Mouse (Mus musculus) intestine, postnatal 0 days (tissue): Measurements from ENCODE around the gene Nosip. TPM values are rescaled to one million over a fixed set of nuclear protein-coding genes. Genes with fewer than 3 reads are reported as not detected.
"Not testable (repeated sequence)": the region's sequence is repeated elsewhere in the genome, so short reads cannot be mapped to it uniquely, and the experiment has no call there.

Source experiments
- ATAC-seq: fragments of 200-750 bp; cut with Nextera tagmentation; 2 replicates; pipeline ENCODE4 v1.8.0; 2017; ENCODE audit warnings: mild to moderate bottlenecking, moderate TSS enrichment, moderate library complexity
- H3K27ac ChIP-seq: fragments of 300-500 bp; sonication (generic); 2 replicates; pipeline ENCODE4 v1.5.1; 2014; ENCODE audit warnings: mild to moderate bottlenecking, low read depth, low read length, moderate library complexity
- H3K27me3 ChIP-seq: fragments of 300-500 bp; sonication (generic); replicated peaks from 2 replicates; pipeline ENCODE4 v1.6.1; 2014; ENCODE audit warnings: low read length, mixed read lengths; ENCODE audit not compliant: control insufficient read depth, insufficient read depth
- H3K36me3 ChIP-seq: fragments of 300-500 bp; sonication (generic); 2 replicates; pipeline ENCODE4 v1.6.1; 2014; ENCODE audit warnings: mild to moderate bottlenecking, moderate library complexity; ENCODE audit not compliant: control insufficient read depth, insufficient read depth
- H3K4me1 ChIP-seq: fragments of 300-500 bp; sonication (generic); replicated peaks from 2 replicates; pipeline ENCODE4 v1.6.1; 2014; ENCODE audit warnings: antibody characterized with exemption, low read length, mixed read lengths; ENCODE audit not compliant: control insufficient read depth, insufficient read depth
- H3K4me2 ChIP-seq: fragments of 300-500 bp; sonication (generic); replicated peaks from 2 replicates; pipeline ENCODE4 v1.6.1; 2014; ENCODE audit warnings: low read depth, mild to moderate bottlenecking, moderate library complexity
- H3K4me3 ChIP-seq: fragments of 300-500 bp; sonication (generic); 2 replicates; pipeline ENCODE4 v1.5.1; 2014; ENCODE audit warnings: low read depth, low read length
- H3K9ac ChIP-seq: fragments of 300-500 bp; sonication (generic); 2 replicates; pipeline ENCODE4 v1.6.1; 2014; ENCODE audit warnings: mild to moderate bottlenecking, low read depth, low read length
- H3K9me3 ChIP-seq: fragments of 300-500 bp; sonication (generic); 2 replicates; pipeline ENCODE4 v1.6.1; 2016; ENCODE audit warnings: mixed run types; ENCODE audit not compliant: control insufficient read depth
- CTCF ChIP-seq: sonication (generic); IDR thresholded peaks from 2 replicates; pipeline ENCODE4 v1.5.1; 2016; ENCODE audit warnings: low read depth, mild to moderate bottlenecking, control low read depth, antibody characterized with exemption, moderate library complexity
- WGBS: fragments of 180-500 bp; shearing (Covaris S2); extraction: QIAGEN DNeasy Blood & Tissue Kit; methylation state at CpG from one replicate; pipeline ENCODE4 v1.1.7; 2014; 5-methylcytosine and 5-hydroxymethylcytosine counted together
- polyA plus RNA-seq: library from polyadenylated mRNA; unstranded; fragments of >200 nt; fragmentation: Nextera tagmentation; extraction: Ambion mirVana; gene quantifications from 2 replicates; pipeline ENCODE4 v1.2.1, GENCODE M21; 2015

Nosip gene
- polyA plus RNA-seq, 1 experiment from 2014 or later, result 40.5 TPM

DNA sequence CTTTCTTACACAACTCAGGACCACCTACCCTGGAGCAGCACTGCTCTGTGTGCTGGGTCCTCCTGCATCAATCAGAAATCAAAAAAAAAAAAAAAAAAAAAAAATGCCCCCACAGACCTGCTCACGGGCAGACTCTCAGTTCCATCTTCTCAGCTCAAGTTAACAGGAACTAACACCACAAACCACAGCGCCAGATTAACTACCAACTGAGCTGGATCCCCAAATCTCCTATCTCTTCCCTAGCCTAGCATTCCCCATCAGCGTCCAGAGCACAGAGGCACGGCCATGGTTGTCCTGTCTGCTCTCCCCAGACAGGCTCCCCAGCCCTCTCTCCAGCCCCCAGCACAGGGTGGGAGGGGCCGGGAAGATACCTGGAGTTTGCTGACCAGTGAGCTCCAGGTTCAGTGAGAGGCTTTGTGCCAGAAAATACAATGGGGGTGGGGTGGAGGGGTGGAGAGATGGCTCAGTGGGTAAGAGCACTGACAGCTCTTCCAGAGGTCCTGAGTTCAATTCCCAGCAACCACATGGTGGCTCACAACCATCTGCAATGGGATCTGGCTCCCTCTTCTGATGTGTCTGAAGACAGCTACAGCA lies 44.9 kb downstream of the Nosip start:
- Histone ChIP-seq H3K9me3 (no peaks in the 10 kb centered on the region), H3K4me1 (no peaks in the 10 kb centered on the region; the same call in 1 of the 2 replicates), H3K27ac (no peak overlapping the region; the same call in 1 of the 2 replicates), H3K9ac (no peak overlapping the region), H3K4me3 (no peak overlapping the region), H3K36me3 (peaks cover 7% of the 10 kb centered on the region; the same call in 1 of the 2 replicates), H3K27me3 (no peaks in the 10 kb centered on the region), H3K4me2 (no peak overlapping the region)
- WGBS, result 79% methylated on average over 5 of the region's 5 CpGs
- ATAC-seq, result no peak
- TF ChIP-seq CTCF, result no peak

DNA sequence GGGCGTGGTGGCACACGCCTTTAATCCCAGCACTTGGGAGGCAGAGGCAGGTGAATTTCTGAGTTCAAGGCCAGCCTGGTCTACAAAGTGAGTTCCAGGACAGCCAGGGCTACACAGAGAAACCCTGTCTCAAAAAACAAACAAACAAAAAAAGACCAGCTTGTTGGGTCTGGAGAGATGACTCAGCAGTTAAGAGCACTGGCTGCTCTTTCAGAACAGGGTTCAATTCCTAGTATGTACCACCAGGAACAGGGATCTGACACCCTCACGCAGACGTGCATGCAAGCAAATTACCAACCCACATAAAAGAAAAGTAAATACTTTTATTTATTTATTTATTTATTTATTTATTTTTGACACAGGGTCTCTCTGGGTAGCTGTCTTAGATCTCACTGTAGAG lies 47.9 kb downstream of the Nosip start:
- H3K4me1 ChIP-seq, ATAC-seq, H3K27ac ChIP-seq, H3K9me3 ChIP-seq, H3K4me2 ChIP-seq, H3K36me3 ChIP-seq, H3K27me3 ChIP-seq, H3K9ac ChIP-seq, H3K4me3 ChIP-seq: not testable (repeated sequence)
- WGBS, result 85% methylated on average over 4 of the region's 4 CpGs

DNA sequence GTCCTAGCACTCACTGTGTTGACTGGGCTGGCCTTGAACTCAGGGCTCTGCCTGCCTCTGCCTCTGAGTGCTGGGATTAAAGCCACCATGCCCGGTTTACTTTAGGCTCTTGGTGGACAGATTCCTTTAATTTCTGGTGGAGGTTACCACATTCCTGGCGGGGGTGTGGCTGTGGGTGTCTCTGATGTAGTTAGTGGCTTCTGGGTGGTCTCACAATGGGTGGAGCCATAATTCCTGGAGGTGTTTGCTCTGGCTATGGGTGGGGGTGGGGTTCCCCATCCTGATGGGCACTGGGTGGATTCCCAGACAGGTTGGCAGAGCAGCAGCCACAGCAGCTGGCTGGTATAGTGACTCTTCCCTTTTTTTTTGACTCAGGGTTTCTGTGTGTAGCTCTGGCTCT lies 49.7 kb downstream of the Nosip start:
- Histone ChIP-seq H3K36me3 (no peaks in the 10 kb centered on the region), H3K9ac (no peak overlapping the region), H3K4me2 (no peak overlapping the region), H3K27ac (peak overlapping the region; percentile 61), H3K27me3 (no peaks in the 10 kb centered on the region), H3K9me3 (no peaks in the 10 kb centered on the region), H3K4me1 (no peaks in the 10 kb centered on the region), H3K4me3 (no peak overlapping the region)
- WGBS, result 60% methylated on average over 2 of the region's 2 CpGs
- no peak for TF ChIP-seq CTCF
- no peak for ATAC-seq

DNA sequence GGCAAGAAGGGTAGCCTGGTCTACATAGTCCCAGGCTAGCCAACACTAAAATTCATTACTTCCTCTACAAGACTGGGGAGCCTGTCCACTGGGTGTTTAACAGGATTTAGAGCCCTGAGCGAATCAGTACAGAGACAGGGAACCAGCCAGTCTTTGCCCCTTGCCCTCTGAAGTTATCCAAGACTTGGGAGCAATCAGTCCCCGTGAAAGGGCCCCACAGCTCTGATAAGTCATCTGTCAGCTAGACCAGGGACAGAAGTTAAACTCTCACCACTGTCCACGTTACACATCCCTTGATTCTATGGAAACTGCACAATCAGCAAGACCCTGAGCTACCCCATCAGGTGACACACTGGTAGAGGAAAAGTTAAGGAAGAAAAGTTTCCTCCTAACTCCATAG lies 50.3 kb downstream of the Nosip start:
- WGBS, result 21% methylated on average over 3 of the region's 3 CpGs
- no peak overlapping the region for H3K9ac ChIP-seq
- no peaks in the 10 kb centered on the region for H3K27me3 ChIP-seq
- H3K4me3 ChIP-seq, result no peak overlapping the region
- no peaks in the 10 kb centered on the region for H3K4me1 ChIP-seq
- peak overlapping the region; percentile 80 for H3K27ac ChIP-seq
- no peak overlapping the region for H3K4me2 ChIP-seq
- no peaks in the 10 kb centered on the region for H3K9me3 ChIP-seq
- peak; percentile 83 for ATAC-seq
- H3K36me3 ChIP-seq, result no peaks in the 10 kb centered on the region; the same call in 1 of the 2 replicates
- TF ChIP-seq CTCF, result no peak

DNA sequence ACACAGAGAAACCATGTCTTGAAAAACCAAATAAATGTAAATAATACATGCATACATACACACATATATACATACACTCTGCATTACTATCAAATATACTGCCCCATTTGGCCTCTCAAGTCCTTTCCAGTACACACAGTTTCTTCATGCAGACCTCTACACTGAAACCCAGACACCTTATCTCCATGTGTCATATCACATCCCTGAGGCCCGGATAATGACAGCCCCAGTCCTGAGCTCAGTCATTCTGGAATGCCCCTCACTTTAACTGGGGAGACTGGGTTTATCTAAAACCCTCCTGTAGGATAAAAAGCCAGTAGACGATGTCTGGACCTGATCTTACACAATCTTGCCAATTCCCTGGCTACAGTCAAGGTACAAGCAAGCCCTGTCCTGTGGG lies 51.2 kb downstream of the Nosip start:
- peak overlapping the region; percentile 80 for H3K27ac ChIP-seq
- WGBS, result 30% methylated on average over 2 of the region's 2 CpGs
- no peak overlapping the region for H3K4me2 ChIP-seq
- H3K9ac ChIP-seq, result no peak overlapping the region
- H3K4me3 ChIP-seq, result no peak overlapping the region
- H3K27me3 ChIP-seq, result no peaks in the 10 kb centered on the region
- peak; percentile 28; the same call in 1 of the 2 replicates for ATAC-seq
- no peaks in the 10 kb centered on the region for H3K9me3 ChIP-seq
- H3K4me1 ChIP-seq, result no peaks in the 10 kb centered on the region
- no peaks in the 10 kb centered on the region; the same call in 1 of the 2 replicates for H3K36me3 ChIP-seq
- no peak for TF ChIP-seq CTCF

DNA sequence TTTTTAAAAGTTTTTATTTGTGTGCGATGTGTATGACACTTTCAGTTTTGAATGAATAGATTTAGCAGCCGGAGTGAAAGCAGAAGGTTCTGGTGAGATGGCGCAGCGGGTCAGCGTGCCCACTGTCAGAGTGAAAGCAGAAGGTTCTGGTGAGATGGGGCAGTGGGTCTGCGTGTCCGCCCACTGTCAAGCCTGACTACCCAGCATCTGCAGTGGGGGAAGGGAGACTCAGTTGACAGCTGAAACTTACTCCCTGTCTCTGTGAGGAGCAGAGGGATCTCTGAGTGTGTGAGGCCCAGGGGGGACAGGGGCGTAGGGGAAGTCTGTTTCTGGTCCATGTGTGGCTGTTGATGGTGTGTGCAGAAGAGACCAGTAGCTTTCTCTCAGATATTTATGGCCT lies 55.3 kb downstream of the Nosip start:
- WGBS, result 78% methylated on average over 8 of the region's 8 CpGs
- Histone ChIP-seq H3K27ac (peak overlapping the region; percentile 36; the same call in 1 of the 2 replicates), H3K4me2 (0 out of 2 replicates have a peak overlapping the region, but pooled peaks have one; percentile 4), H3K9me3 (no peaks in the 10 kb centered on the region), H3K4me1 (peaks cover 3% of the 10 kb centered on the region; the same call in 1 of the 2 replicates), H3K9ac (no peak overlapping the region), H3K27me3 (no peaks in the 10 kb centered on the region), H3K4me3 (no peak overlapping the region), H3K36me3 (peaks cover 38% of the 10 kb centered on the region)
- ATAC-seq, result no peak
- TF ChIP-seq CTCF, result no peak

DNA sequence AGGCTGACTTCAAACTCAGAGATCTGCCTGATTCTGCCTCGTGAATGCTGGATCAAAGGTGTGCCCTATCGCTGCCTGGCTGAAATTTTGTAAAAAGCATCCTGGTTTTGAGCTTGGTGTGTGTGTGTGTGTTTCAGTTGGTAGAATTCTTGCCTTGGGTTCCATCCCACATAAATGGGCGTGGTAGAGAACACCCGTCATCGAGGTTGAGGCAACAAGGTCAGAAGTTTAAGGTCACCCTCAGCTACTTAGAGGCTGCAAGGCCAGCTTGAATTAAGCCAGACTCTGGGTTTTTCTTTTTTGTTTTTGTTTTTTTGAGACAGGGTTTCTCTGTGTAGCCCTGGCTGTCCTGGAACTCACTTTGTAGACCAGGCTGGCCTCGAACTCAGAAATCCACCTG lies 56.1 kb downstream of the Nosip start:
- no peak overlapping the region for H3K27ac ChIP-seq
- no peak for ATAC-seq
- WGBS, result 75% methylated on average over 5 of the region's 6 CpGs

More for the DNA sequence above, 56.1 kb downstream of the Nosip start:
- peaks cover 3% of the 10 kb centered on the region; the same call in 1 of the 2 replicates for H3K4me1 ChIP-seq
- no peak overlapping the region for H3K4me2 ChIP-seq
- no peak overlapping the region for H3K4me3 ChIP-seq
- peaks cover 44% of the 10 kb centered on the region for H3K36me3 ChIP-seq
- no peaks in the 10 kb centered on the region for H3K27me3 ChIP-seq
- H3K9ac ChIP-seq, result no peak overlapping the region
- no peaks in the 10 kb centered on the region for H3K9me3 ChIP-seq
- no peak for TF ChIP-seq CTCF
